Mouse (Mus musculus) embryo, embryonic 10.5 days (tissue): ENCODE data around the gene Ppil4.

Experiments used
- DNase-seq: peaks from one replicate; pipeline ENCODE4 v3.0.0-alpha.2; 2015; ENCODE audit warnings: low spot score

Ppil4 gene

GRCm38 (mm10) chr10:7824663-7825280 lies 32.1 kb downstream of the Ppil4 start:
- no peak for DNase-seq

GRCm38 (mm10) chr10:7825281-7825665 lies 32.6 kb downstream of the Ppil4 start:
- DNase-seq: no peak

GRCm38 (mm10) chr10:7826106-7826505 lies 33.4 kb downstream of the Ppil4 start:
- no peak for DNase-seq

- DNase-seq: peak; percentile 18
Measured at GRCm38 (mm10) chr10:7832171-7832676, 39.5 kb downstream of the Ppil4 start, which contains the start of gene Zc3h12d. Gene Zc3h12d (plus strand): TSS chr10:7832470.

- DNase-seq: no peak
Measured at GRCm38 (mm10) chr10:7833377-7834165, 40.9 kb downstream of the Ppil4 start.

GRCm38 (mm10) chr10:7834671-7835225 lies 42.1 kb downstream of the Ppil4 start:
- DNase-seq: no peak

GRCm38 (mm10) chr10:7836902-7837301 lies 44.2 kb downstream of the Ppil4 start:
- no peak for DNase-seq

GRCm38 (mm10) chr10:7837446-7837845 lies 44.8 kb downstream of the Ppil4 start:
- no peak for DNase-seq

GRCm38 (mm10) chr10:7838036-7838435 lies 45.3 kb downstream of the Ppil4 start:
- DNase-seq: no peak

- DNase-seq: no peak
Measured at GRCm38 (mm10) chr10:7838874-7839421, 46.3 kb downstream of the Ppil4 start.

GRCm38 (mm10) chr10:7839551-7840352 lies 47.1 kb downstream of the Ppil4 start:
- DNase-seq: no peak

- no peak for DNase-seq
Measured at GRCm38 (mm10) chr10:7840353-7840733, 47.7 kb downstream of the Ppil4 start.

- DNase-seq: no peak
Measured at GRCm38 (mm10) chr10:7840785-7841184, 48.1 kb downstream of the Ppil4 start.

- DNase-seq: no peak
Measured at GRCm38 (mm10) chr10:7841571-7842080, 48.9 kb downstream of the Ppil4 start.

GRCm38 (mm10) chr10:7843181-7843580 lies 50.5 kb downstream of the Ppil4 start:
- no peak for DNase-seq

- DNase-seq: no peak
Measured at GRCm38 (mm10) chr10:7844161-7844560, 51.5 kb downstream of the Ppil4 start.

GRCm38 (mm10) chr10:7845136-7845535 lies 52.4 kb downstream of the Ppil4 start:
- no peak for DNase-seq

GRCm38 (mm10) chr10:7845991-7846390 lies 53.3 kb downstream of the Ppil4 start:
- DNase-seq: no peak

GRCm38 (mm10) chr10:7847166-7847605 lies 54.5 kb downstream of the Ppil4 start:
- no peak for DNase-seq

GRCm38 (mm10) chr10:7851891-7852290 lies 59.2 kb downstream of the Ppil4 start:
- DNase-seq: no peak

GRCm38 (mm10) chr10:7860494-7860893 lies 67.8 kb downstream of the Ppil4 start:
- no peak for DNase-seq
